Mouse (Mus musculus): ENCODE measurements at regions not wholly inside any gene's neighbourhood (a gene's known extent, or its start where the extent isn't known, plus 50 kb on each side); places are given as distances from the start of the nearest gene placed in this dataset.

- DNase-seq (ENCODE audit: extremely low spot score, low read depth, low spot score), result no peak
Observed at GRCm38 (mm10) chr14:24939068-24939467, 452.1 kb downstream of the Rps24 start.

GRCm38 (mm10) chr14:24939476-24940200 is 452.7 kb downstream of the Rps24 start:
- no peak for DNase-seq (ENCODE audit: extremely low spot score, low read depth, low spot score)

- DNase-seq (ENCODE audit: extremely low spot score, low read depth, low spot score), result no peak
Observed at GRCm38 (mm10) chr14:24945716-24946115, 458.8 kb downstream of the Rps24 start.

GRCm38 (mm10) chr14:24947084-24947483 is 460.2 kb downstream of the Rps24 start:
- no peak for DNase-seq (ENCODE audit: extremely low spot score, low read depth, low spot score)

GRCm38 (mm10) chr14:24955891-24956410 is 469.0 kb downstream of the Rps24 start:
- no peak for DNase-seq (ENCODE audit: extremely low spot score, low read depth, low spot score)

GRCm38 (mm10) chr14:24956528-24957210 is 469.7 kb downstream of the Rps24 start:
- DNase-seq (ENCODE audit: extremely low spot score, low read depth, low spot score), result no peak

GRCm38 (mm10) chr14:24957392-24957791 is 470.5 kb downstream of the Rps24 start:
- DNase-seq (ENCODE audit: extremely low spot score, low read depth, low spot score), result no peak

- no peak for DNase-seq (ENCODE audit: extremely low spot score, low read depth, low spot score)
Observed at GRCm38 (mm10) chr14:24958821-24959220, 471.9 kb downstream of the Rps24 start.

GRCm38 (mm10) chr14:24959401-24959800 is 472.5 kb downstream of the Rps24 start:
- no peak for DNase-seq (ENCODE audit: extremely low spot score, low read depth, low spot score)

GRCm38 (mm10) chr14:24960082-24960482 is 473.2 kb downstream of the Rps24 start:
- DNase-seq (ENCODE audit: extremely low spot score, low read depth, low spot score), result no peak

- DNase-seq (ENCODE audit: extremely low spot score, low read depth, low spot score), result no peak
Observed at GRCm38 (mm10) chr14:24960875-24961274, 473.9 kb downstream of the Rps24 start.

GRCm38 (mm10) chr14:24961721-24962120 is 474.8 kb downstream of the Rps24 start:
- no peak for DNase-seq (ENCODE audit: extremely low spot score, low read depth, low spot score)

GRCm38 (mm10) chr14:24969584-24969983 is 482.7 kb downstream of the Rps24 start:
- DNase-seq (ENCODE audit: extremely low spot score, low read depth, low spot score), result no peak

GRCm38 (mm10) chr14:24972357-24972756 is 485.4 kb downstream of the Rps24 start:
- DNase-seq (ENCODE audit: extremely low spot score, low read depth, low spot score), result no peak

- DNase-seq (ENCODE audit: extremely low spot score, low read depth, low spot score), result no peak
Observed at GRCm38 (mm10) chr14:24973039-24973438, 485.9 kb upstream of the Zmiz1 start.

- DNase-seq (ENCODE audit: extremely low spot score, low read depth, low spot score), result no peak
Observed at GRCm38 (mm10) chr14:24973591-24973990, 485.4 kb upstream of the Zmiz1 start.

GRCm38 (mm10) chr14:24982489-24982888 is 476.5 kb upstream of the Zmiz1 start:
- no peak for DNase-seq (ENCODE audit: extremely low spot score, low read depth, low spot score)

- no peak for DNase-seq (ENCODE audit: extremely low spot score, low read depth, low spot score)
Observed at GRCm38 (mm10) chr14:24983279-24983678, 475.7 kb upstream of the Zmiz1 start.

GRCm38 (mm10) chr14:24985806-24986359 is 473.1 kb upstream of the Zmiz1 start:
- no peak for DNase-seq (ENCODE audit: extremely low spot score, low read depth, low spot score)

- no peak for DNase-seq (ENCODE audit: extremely low spot score, low read depth, low spot score)
Observed at GRCm38 (mm10) chr14:24986404-24986803, 472.6 kb upstream of the Zmiz1 start.

GRCm38 (mm10) chr14:24993751-24994658 is 465.0 kb upstream of the Zmiz1 start:
- no peak for DNase-seq (ENCODE audit: extremely low spot score, low read depth, low spot score)
